Mouse (Mus musculus) liver, embryonic 14.5 days (tissue): Measurements from ENCODE around the gene Ppm1j.

Experiments
- CTCF ChIP-seq: IDR thresholded peaks from 2 replicates; pipeline ENCODE4 v1.5.1; 2016; ENCODE audit warnings: antibody characterized with exemption, low read depth, control low read depth
- EP300 ChIP-seq: IDR thresholded peaks from 2 replicates; pipeline ENCODE4 v1.6.1; 2016; ENCODE audit warnings: antibody characterized with exemption, low read depth

DNA sequence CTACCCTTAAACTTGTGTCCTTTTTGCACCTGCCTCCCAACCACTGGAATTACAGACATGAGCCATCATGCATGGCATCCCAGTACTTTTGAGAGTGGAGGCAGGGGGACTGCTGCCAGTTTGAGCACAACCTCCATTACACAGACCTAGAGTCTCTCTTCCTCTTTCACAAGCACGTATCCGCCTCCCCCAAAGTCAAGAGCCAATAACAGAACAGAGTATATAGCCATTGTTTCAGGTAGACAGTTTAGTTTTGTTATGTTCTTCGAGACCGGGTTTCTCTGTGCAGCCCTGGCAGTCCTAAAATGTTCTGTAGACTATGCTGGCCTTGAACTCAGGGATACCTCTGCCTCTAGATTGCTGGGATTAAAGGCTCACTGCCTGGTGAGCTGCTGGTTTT lies 31.4 kb downstream of the Ppm1j start:
- TF ChIP-seq CTCF, result no peak
- no peak for TF ChIP-seq EP300
